16 mouse cellular contexts compared by ENCODE assay signal in the genomic region with DNA sequence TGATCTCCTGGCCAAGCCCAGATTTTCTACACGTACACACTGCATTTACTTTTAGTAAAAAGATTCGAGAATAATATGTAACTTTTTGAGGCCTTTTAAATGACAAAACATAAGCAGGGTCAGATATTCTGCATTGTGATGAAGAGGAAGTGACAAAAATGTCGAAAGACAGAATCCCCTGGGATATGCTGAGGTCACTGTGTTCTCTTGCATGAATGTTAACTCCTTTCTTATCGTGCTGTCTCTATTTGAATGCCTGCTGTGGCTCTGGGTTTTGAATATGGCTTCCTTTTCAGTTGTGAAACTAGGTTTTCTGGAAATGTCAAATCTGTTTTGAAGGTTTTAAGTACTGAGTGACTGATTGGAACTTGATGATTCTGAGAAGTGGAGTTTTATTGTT. TPM values are rescaled to one million over a fixed set of nuclear protein-coding genes. Genes with fewer than 3 reads are reported as not detected.
A peak's percentile ranks its signal among the peaks of the same experiment; 100 is the strongest.
DNase-seq lines count a peak whose midpoint lies in the region; ATAC-seq and TF ChIP-seq lines count a peak whose summit lies in the region.
"Had no signal": no experiment of that assay in that cellular context is flagged by ENCODE, and none has a peak within 500 bp of the region (broad histone marks: within the 10 kb centered on the region; RNA-seq: fewer than 3 reads in every experiment).

No protein-coding gene starts in this region.

- no peak overlapping the region; the same call in 1 of the 2 replicates for H3K9ac ChIP-seq in CH12.LX (ENCODE audit: insufficient read depth, low read depth)
- H3K9ac ChIP-seq in liver, embryonic 11.5 days (ENCODE audit: low read depth, low read length): no peak overlapping the region
- no peak overlapping the region for H3K9ac ChIP-seq in midbrain, embryonic 15.5 days
- H3K9ac ChIP-seq: embryonic facial prominence, embryonic 13.5 days; embryonic facial prominence, embryonic 15.5 days; forebrain, embryonic 12.5 days had no signal

- H3K27ac ChIP-seq in CH12.LX (ENCODE audit: insufficient read depth, low read depth) (peak overlapping the region; percentile 77; the same call in 1 of the 2 replicates), macrophage (0 out of 2 replicates have a peak overlapping the region, but pooled peaks have one; percentile 5)
- H3K27ac ChIP-seq in liver, embryonic 11.5 days (ENCODE audit: low read depth, low read length): no peak overlapping the region
- H3K27ac ChIP-seq in midbrain, embryonic 15.5 days: no peak overlapping the region
- H3K27ac ChIP-seq: embryonic facial prominence, embryonic 13.5 days; embryonic facial prominence, embryonic 15.5 days; forebrain, embryonic 10.5 days; forebrain, embryonic 12.5 days had no signal

- DNase-seq in CH12.LX (ENCODE audit: extremely low read depth) (peak; percentile 85), MN1 (ENCODE audit: low spot score) (peak; percentile 32)
- no peak for DNase-seq in lung, postnatal 14 days
- no peak for DNase-seq in liver, embryonic 11.5 days (ENCODE audit: low spot score)
- DNase-seq in kidney, postnatal 14 days: no peak
- DNase-seq: adrenal gland, postnatal 25 days; cerebellum, adult 11-12 months had no signal

- in situ Hi-C loops in CH12.LX (cut with MboI; ENCODE audit: low pct_ligation_motif_present, low pct_unique_long_range_greater_than_20kb, low sequenced_read_pairs): no loop called here

- peak; percentile 78 for TF ChIP-seq EP300 in CH12.LX (IDR thresholded peaks at IDR 0.05; ENCODE audit: low read length)

- ATAC-seq in liver, embryonic 11.5 days (replicated peaks; ENCODE audit: low FRiP score): no peak
- ATAC-seq in midbrain, embryonic 15.5 days (replicated peaks): no peak
- ATAC-seq: forebrain, embryonic 14.5 days; forebrain, embryonic 16.5 days had no signal

- no peaks in the 10 kb centered on the region for H3K9me3 ChIP-seq in CH12.LX (replicated peaks; ENCODE audit: low read length)
- no peaks in the 10 kb centered on the region for H3K9me3 ChIP-seq in liver, embryonic 11.5 days (ENCODE audit: control insufficient read depth, low read length)
- no peaks in the 10 kb centered on the region for H3K9me3 ChIP-seq in midbrain, embryonic 15.5 days
- H3K9me3 ChIP-seq: embryonic facial prominence, embryonic 13.5 days; embryonic facial prominence, embryonic 15.5 days; forebrain, embryonic 10.5 days; forebrain, embryonic 12.5 days had no signal

- H3K4me1 ChIP-seq in CH12.LX (ENCODE audit: control insufficient read depth in 1 of 2, insufficient read depth in 2 of 2): peaks cover 2 to 15% of the 10 kb centered on the region in 2 experiments; a peak in 2 of 4 replicates
- H3K4me1 ChIP-seq in liver, embryonic 11.5 days (replicated peaks; ENCODE audit: control insufficient read depth, insufficient read depth, low read length): no peaks in the 10 kb centered on the region
- no peaks in the 10 kb centered on the region for H3K4me1 ChIP-seq in midbrain, embryonic 15.5 days
- H3K4me1 ChIP-seq: embryonic facial prominence, embryonic 13.5 days; embryonic facial prominence, embryonic 15.5 days; forebrain, embryonic 10.5 days; forebrain, embryonic 12.5 days had no signal

- TF ChIP-seq POLR2A in CH12.LX (IDR thresholded peaks at IDR 0.05; ENCODE audit: low read depth, low read length): no peak

- H3K4me2 ChIP-seq in CH12.LX (ENCODE audit: insufficient read depth, low read depth, poor library complexity, severe bottlenecking): peak overlapping the region; percentile 55
- H3K4me2 ChIP-seq in liver, embryonic 11.5 days: no peak overlapping the region
- no peak overlapping the region for H3K4me2 ChIP-seq in midbrain, embryonic 15.5 days
- H3K4me2 ChIP-seq: embryonic facial prominence, embryonic 13.5 days; embryonic facial prominence, embryonic 15.5 days; forebrain, embryonic 12.5 days had no signal

- H3K79me2 ChIP-seq in CH12.LX (replicated peaks; ENCODE audit: control insufficient read depth, extremely low read depth, insufficient read depth, poor library complexity, severe bottlenecking) (no peaks in the 10 kb centered on the region), macrophage (ENCODE audit: inconsistent target) (no peaks in the 10 kb centered on the region)

- TF ChIP-seq CTCF in CH12.LX (conservative IDR thresholded peaks at IDR 0.05 in 1 of 2, IDR thresholded peaks at IDR 0.05 in 1 of 2; ENCODE audit: low read depth in 2 of 2, low read length in 2 of 2): no peak

- dilution Hi-C loops in CH12.LX (cut with MboI; ENCODE audit: extremely low pct_ligation_motif_present, extremely low pct_unique_long_range_greater_than_20kb, low sequenced_read_pairs): no loop called here

- H3K4me3 ChIP-seq in CH12.LX (replicated peaks in 1 of 3; ENCODE audit: low read depth in 2 of 3, low read length in 2 of 3, poor library complexity in 1 of 3): no peak overlapping the region
- no peak overlapping the region for H3K4me3 ChIP-seq in macrophage (ENCODE audit: inconsistent target)
- no peak overlapping the region for H3K4me3 ChIP-seq in liver, embryonic 11.5 days (ENCODE audit: low read depth, low read length)
- H3K4me3 ChIP-seq in midbrain, embryonic 15.5 days: no peak overlapping the region
- H3K4me3 ChIP-seq: embryonic facial prominence, embryonic 13.5 days; embryonic facial prominence, embryonic 15.5 days; erythroblast, embryonic 14.5 days; forebrain, embryonic 10.5 days; forebrain, embryonic 12.5 days had no signal

- H3K36me3 ChIP-seq in CH12.LX (replicated peaks in 1 of 2; ENCODE audit: control insufficient read depth in 1 of 2, insufficient read depth in 1 of 2, low read length in 1 of 2) (no peaks in the 10 kb centered on the region), macrophage (ENCODE audit: inconsistent target) (no peaks in the 10 kb centered on the region)
- H3K36me3 ChIP-seq in liver, embryonic 11.5 days (ENCODE audit: control insufficient read depth, insufficient read depth, low read length): no peaks in the 10 kb centered on the region
- H3K36me3 ChIP-seq in midbrain, embryonic 15.5 days (replicated peaks): no peaks in the 10 kb centered on the region
- H3K36me3 ChIP-seq: embryonic facial prominence, embryonic 13.5 days; embryonic facial prominence, embryonic 15.5 days; forebrain, embryonic 10.5 days; forebrain, embryonic 12.5 days had no signal

- 51% methylated on average over 4 of the region's 4 CpGs for WGBS in macrophage (ENCODE audit: missing documents)
- 45% methylated on average over 4 of the region's 4 CpGs for WGBS in liver, embryonic 11.5 days
- WGBS in midbrain, embryonic 15.5 days: 65% methylated on average over 4 of the region's 4 CpGs

- peaks cover 3% of the 10 kb centered on the region for H3K27me3 ChIP-seq in CH12.LX (replicated peaks)
- no peaks in the 10 kb centered on the region for H3K27me3 ChIP-seq in liver, embryonic 11.5 days (replicated peaks; ENCODE audit: control insufficient read depth, insufficient read depth, low read length)
- H3K27me3 ChIP-seq in midbrain, embryonic 15.5 days (replicated peaks): no peaks in the 10 kb centered on the region
- H3K27me3 ChIP-seq: embryonic facial prominence, embryonic 15.5 days had no signal

- TF ChIP-seq RAD21 in CH12.LX (IDR thresholded peaks at IDR 0.05; ENCODE audit: low read depth, low read length): no peak

RNA-seq across cellular contexts. Expression of a gene that starts 22.4 kb away (rescaled TPM):
- total RNA-seq in CH12.LX (2012; rRNA removed): 27.5 and 30.6 TPM in 2 replicates
- total RNA-seq in CH12.LX (2014; rRNA removed): 15.8 and 19.7 TPM in 2 replicates
- polyA plus RNA-seq in CH12.LX (2012; ENCODE audit: insufficient read length, low read depth): 21.4 and 23.4 TPM in 2 replicates
- total RNA-seq in macrophage (2018; cell fraction: chromatin; rRNA removed): 10 to 100 TPM in 7 of 26 experiments, 1 to 10 TPM in 19; 1.6 to 17.5 (median 3.9) TPM
- 10 to 100 TPM; 11.7 to 46.5 (median 30.8) TPM for total RNA-seq in macrophage (2018; cell fraction: cytosol; rRNA removed)
- 10 to 100 TPM in 24 of 26 experiments, 1 to 10 TPM in 2; 6.6 to 47.2 (median 19.3) TPM for total RNA-seq in macrophage (2018; cell fraction: nucleus; rRNA removed)
- polyA plus RNA-seq in macrophage (2018): 18.4 to 28.0 TPM (median 22.5 TPM) in 3 replicates
- 32.1 and 33.4 TPM in 2 replicates for polyA plus RNA-seq in liver, embryonic 11.5 days (2014; fragmentation: Nextera tagmentation; extraction: Ambion mirVana)
- polyA plus RNA-seq in midbrain, embryonic 15.5 days (2015; fragmentation: Nextera tagmentation; extraction: Ambion mirVana): 7.6 and 7.7 TPM in 2 replicates

RNA-seq across cellular contexts. Expression of a gene that starts 31.9 kb away (rescaled TPM):
- total RNA-seq in CH12.LX (2012; rRNA removed): 55.3 and 56.0 TPM in 2 replicates
- 74.1 and 86.6 TPM in 2 replicates for total RNA-seq in CH12.LX (2014; rRNA removed)
- polyA plus RNA-seq in CH12.LX (2012; ENCODE audit: insufficient read length, low read depth): 53.4 and 58.2 TPM in 2 replicates
- 10 to 100 TPM in 10 of 26 experiments, 1 to 10 TPM in 13, under 1 TPM in 3; 0.61 to 25.6 (median 6.6) TPM for total RNA-seq in macrophage (2018; cell fraction: chromatin; rRNA removed)
- total RNA-seq in macrophage (2018; cell fraction: cytosol; rRNA removed): 10 to 100 TPM in 15 of 26 experiments, 1 to 10 TPM in 11; 4.6 to 23.5 (median 10.4) TPM
- total RNA-seq in macrophage (2018; cell fraction: nucleus; rRNA removed): 10 to 100 TPM in 7 of 26 experiments, 1 to 10 TPM in 19; 2.0 to 29.2 (median 5.3) TPM
- 7.7 to 21.8 TPM (median 19.2 TPM) in 3 replicates for polyA plus RNA-seq in macrophage (2018)
- 89.9 and 105 TPM in 2 replicates for polyA plus RNA-seq in liver, embryonic 11.5 days (2014; fragmentation: Nextera tagmentation; extraction: Ambion mirVana)
- polyA plus RNA-seq in midbrain, embryonic 15.5 days (2015; fragmentation: Nextera tagmentation; extraction: Ambion mirVana): 13.1 and 13.9 TPM in 2 replicates

RNA-seq across cellular contexts. Expression of a gene that starts 42.4 kb away (rescaled TPM):
- total RNA-seq in CH12.LX (2012; rRNA removed) (0.93 and 1.3 TPM in 2 replicates), CH12.LX (2014; rRNA removed) (0.63 and 1.2 TPM in 2 replicates)
- polyA plus RNA-seq in CH12.LX (2012; ENCODE audit: insufficient read length, low read depth) (0.77 and 0.94 TPM in 2 replicates), macrophage (2018) (0.63 to 1.0 TPM (median 0.79 TPM) in 3 replicates)
- total RNA-seq in macrophage (2018; cell fraction: chromatin; rRNA removed): 1 to 10 TPM in 20 of 26 experiments, under 1 TPM in 6; 0.56 to 8.6 (median 1.9) TPM
- 1 to 10 TPM in 2 of 26 experiments, under 1 TPM in 24; 0.38 to 1.7 (median 0.74) TPM for total RNA-seq in macrophage (2018; cell fraction: cytosol; rRNA removed)
- total RNA-seq in macrophage (2018; cell fraction: nucleus; rRNA removed): 1 to 10 TPM in 16 of 26 experiments, under 1 TPM in 9, not detected in 1; 0.24 to 7.9 (median 1.1) TPM
- 2.4 and 2.7 TPM in 2 replicates for polyA plus RNA-seq in liver, embryonic 11.5 days (2014; fragmentation: Nextera tagmentation; extraction: Ambion mirVana)
- polyA plus RNA-seq in midbrain, embryonic 15.5 days (2015; fragmentation: Nextera tagmentation; extraction: Ambion mirVana): 1.0 TPM in 2 replicates
- polyA plus RNA-seq: erythroblast, embryonic 14.5 days had no signal

RNA-seq across cellular contexts. Expression of a gene that starts 42.5 kb away (rescaled TPM):
- total RNA-seq in CH12.LX (2012; rRNA removed) (90.3 and 99.0 TPM in 2 replicates), CH12.LX (2014; rRNA removed) (74.3 and 75.1 TPM in 2 replicates)
- polyA plus RNA-seq in CH12.LX (2012; ENCODE audit: insufficient read length, low read depth) (100 and 102 TPM in 2 replicates), macrophage (2018) (44.6 to 52.3 TPM (median 48.2 TPM) in 3 replicates)
- total RNA-seq in macrophage (2018; cell fraction: chromatin; rRNA removed): 100 to 1,000 TPM in 15 of 26 experiments, 10 to 100 TPM in 11; 43.5 to 149 (median 102) TPM
- 10 to 100 TPM; 34.9 to 66.8 (median 52.8) TPM for total RNA-seq in macrophage (2018; cell fraction: cytosol; rRNA removed)
- 10 to 100 TPM; 42.4 to 93.0 (median 70.9) TPM for total RNA-seq in macrophage (2018; cell fraction: nucleus; rRNA removed)
- polyA plus RNA-seq in liver, embryonic 11.5 days (2014; fragmentation: Nextera tagmentation; extraction: Ambion mirVana): 75.3 and 86.7 TPM in 2 replicates
- polyA plus RNA-seq in midbrain, embryonic 15.5 days (2015; fragmentation: Nextera tagmentation; extraction: Ambion mirVana): 58.1 and 58.8 TPM in 2 replicates

Comparison
In these comparisons a context has a peak if more than half of its experiments do, and no peak if none do; other contexts are left out.
1. DNase-seq: peak in CH12.LX (single experiment) and MN1 (single experiment); none in lung, postnatal 14 days (single experiment), liver, embryonic 11.5 days (single experiment) and kidney, postnatal 14 days (single experiment).
2. H3K27ac ChIP-seq: peak in CH12.LX (single experiment) and macrophage (single experiment); none in liver, embryonic 11.5 days (single experiment) and midbrain, embryonic 15.5 days (single experiment).